Mouse (Mus musculus): ENCODE results near the gene Kcnq1. TPM values are rescaled to one million over a fixed set of nuclear protein-coding genes. Genes with fewer than 3 reads are reported as not detected.

Kcnq1 gene
- total and polyA plus RNA-seq, 3 experiments = 0.63 to 0.96 TPM; not detected in 1

DNA sequence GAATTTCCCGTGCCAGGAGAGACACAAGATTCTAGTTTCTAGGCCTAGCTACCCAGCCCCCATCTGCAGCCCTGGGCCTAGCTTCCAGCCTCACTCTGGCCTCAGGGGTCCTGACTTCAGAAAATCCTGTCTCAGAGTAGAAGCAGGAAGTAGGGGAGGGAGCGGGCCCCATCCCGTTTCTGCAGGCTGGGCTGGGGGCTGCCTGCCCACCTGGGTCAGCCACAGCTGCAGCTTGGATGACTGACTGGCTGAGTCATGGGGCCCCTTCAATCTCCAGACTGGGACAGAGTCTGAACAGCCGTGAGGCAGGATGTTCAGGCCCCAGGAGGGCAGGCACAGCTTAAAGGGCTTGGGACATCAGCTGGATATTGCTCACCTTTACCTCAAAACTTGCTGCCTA lies 308.9 kb downstream of the Kcnq1 start:
- TF ChIP-seq GABPA (IDR thresholded peaks at IDR 0.05; ENCODE audit: low read depth, low read length) = no peak
- no peak for TF ChIP-seq USF2 (IDR thresholded peaks at IDR 0.05; ENCODE audit: borderline replicate concordance in 1 of 2, insufficient read depth in 1 of 2, low read depth in 1 of 2, low read length in 2 of 2)
- no peak for TF ChIP-seq USF1 (IDR thresholded peaks at IDR 0.05; ENCODE audit: low read depth, low read length)
- no peak for TF ChIP-seq ETS1 (IDR thresholded peaks at IDR 0.05; ENCODE audit: low read depth, low read length)
- TF ChIP-seq SIN3A (IDR thresholded peaks at IDR 0.05; ENCODE audit: low read length) = no peak
- TF ChIP-seq NRF1 (IDR thresholded peaks at IDR 0.05; ENCODE audit: insufficient read depth, low read depth, low read length, poor library complexity, severe bottlenecking) = no peak
- no peak for TF ChIP-seq CHD2 (IDR thresholded peaks at IDR 0.05; ENCODE audit: low read length)
- TF ChIP-seq EP300 (IDR thresholded peaks at IDR 0.05; ENCODE audit: low read depth in 1 of 2, low read length in 2 of 2) = no peak
- no peak for TF ChIP-seq ELF1 (IDR thresholded peaks at IDR 0.05; ENCODE audit: low read depth, low read length)
- no peak for TF ChIP-seq MYC (IDR thresholded peaks at IDR 0.05; ENCODE audit: low read depth, low read length)
- TF ChIP-seq MAX (IDR thresholded peaks at IDR 0.05; ENCODE audit: low read length) = no peak
- TF ChIP-seq CTCF (IDR thresholded peaks at IDR 0.05 in 2 of 3, conservative IDR thresholded peaks at IDR 0.05 in 1 of 3; ENCODE audit: control insufficient read depth in 1 of 3, insufficient read depth in 1 of 3, low read depth in 2 of 3, low read length in 3 of 3, poor library complexity in 1 of 3, severe bottlenecking in 1 of 3) = no peak
- no peak for TF ChIP-seq TCF12 (IDR thresholded peaks at IDR 0.05; ENCODE audit: low read depth, low read length)
- TF ChIP-seq CHD1 (IDR thresholded peaks at IDR 0.05; ENCODE audit: low read depth, low read length) = no peak
- no peak for TF ChIP-seq HCFC1 (IDR thresholded peaks at IDR 0.05; ENCODE audit: low read depth, low read length)
- no peak overlapping the region for H3K9ac ChIP-seq (ENCODE audit: control insufficient read depth, low read depth, low read length, poor library complexity, severe bottlenecking)
- H3K27ac ChIP-seq (ENCODE audit: control insufficient read depth, low read depth, low read length) = no peak overlapping the region
- no peaks in the 10 kb centered on the region for H3K79me2 ChIP-seq (ENCODE audit: control insufficient read depth, insufficient read depth, low read length, poor library complexity)
- no peaks in the 10 kb centered on the region for H3K36me3 ChIP-seq (ENCODE audit: control insufficient read depth in 1 of 2, insufficient read depth in 2 of 2, low read length in 2 of 2)
- no peak for DNase-seq (ENCODE audit: low read depth, low spot score)
- no peak overlapping the region for H3K4me3 ChIP-seq (ENCODE audit: control insufficient read depth in 1 of 2, insufficient read depth in 1 of 2, low read depth in 2 of 2, low read length in 2 of 2)
- H3K27me3 ChIP-seq (ENCODE audit: control insufficient read depth in 1 of 2, insufficient read depth in 2 of 2, low read length in 2 of 2) = no peaks in the 10 kb centered on the region; a peak in 1 of 4 replicates
- no peaks in the 10 kb centered on the region for H3K9me3 ChIP-seq (replicated peaks; ENCODE audit: insufficient read depth, low read length)
- H3K4me1 ChIP-seq (ENCODE audit: control insufficient read depth in 1 of 2, insufficient read depth in 2 of 2, low read length in 2 of 2) = no peaks in the 10 kb centered on the region

DNA sequence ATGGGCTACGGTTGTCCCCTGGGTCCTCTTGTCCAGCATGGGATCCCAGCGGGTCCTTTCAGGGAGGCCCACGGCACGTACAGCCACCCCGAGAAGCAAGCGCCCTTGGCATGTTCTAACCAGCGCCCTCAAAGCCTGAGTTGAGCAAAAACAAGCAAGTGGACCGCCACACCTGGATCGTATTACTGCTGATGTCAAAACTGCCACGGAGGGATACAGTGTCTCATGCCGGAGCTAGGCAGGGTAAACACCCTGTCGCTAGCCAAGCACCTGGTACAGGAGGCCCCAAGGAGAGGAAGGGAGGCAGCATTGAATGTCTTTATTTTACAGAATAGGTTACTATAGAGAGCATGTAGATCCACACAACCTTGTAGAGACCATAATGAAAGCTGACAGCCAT lies 310.2 kb downstream of the Kcnq1 start:
- TF ChIP-seq SIN3A (IDR thresholded peaks at IDR 0.05; ENCODE audit: low read length) = no peak
- no peak for TF ChIP-seq CHD1 (IDR thresholded peaks at IDR 0.05; ENCODE audit: low read depth, low read length)
- no peak for TF ChIP-seq ZC3H11A (IDR thresholded peaks at IDR 0.05; ENCODE audit: low read depth, low read length)
- no peak for TF ChIP-seq EP300 (IDR thresholded peaks at IDR 0.05; ENCODE audit: low read depth in 1 of 2, low read length in 2 of 2)
- no peak for TF ChIP-seq USF1 (IDR thresholded peaks at IDR 0.05; ENCODE audit: low read depth, low read length)
- no peak for TF ChIP-seq MXI1 (IDR thresholded peaks at IDR 0.05; ENCODE audit: low read depth, low read length)
- TF ChIP-seq MEF2A (IDR thresholded peaks at IDR 0.05; ENCODE audit: extremely low read depth, insufficient replicate concordance, low read depth, low read length, poor library complexity, severe bottlenecking) = no peak
- TF ChIP-seq TAL1 (IDR thresholded peaks at IDR 0.05; ENCODE audit: low read length) = no peak
- TF ChIP-seq ETS1 (IDR thresholded peaks at IDR 0.05; ENCODE audit: low read depth, low read length) = no peak
- no peak for TF ChIP-seq BHLHE40 (IDR thresholded peaks at IDR 0.05; ENCODE audit: borderline replicate concordance, low read depth, low read length)
- no peak for TF ChIP-seq GABPA (IDR thresholded peaks at IDR 0.05; ENCODE audit: low read depth, low read length)
- no peak for TF ChIP-seq SMC3 (IDR thresholded peaks at IDR 0.05; ENCODE audit: low read depth, low read length)
- no peak for TF ChIP-seq KAT2A (conservative IDR thresholded peaks at IDR 0.05; ENCODE audit: low read depth, low read length)
- TF ChIP-seq UBTF (IDR thresholded peaks at IDR 0.05; ENCODE audit: borderline replicate concordance, insufficient read depth, low read depth, low read length) = no peak
- TF ChIP-seq MYB (IDR thresholded peaks at IDR 0.05; ENCODE audit: low read depth, low read length) = no peak
- TF ChIP-seq CHD2 (IDR thresholded peaks at IDR 0.05; ENCODE audit: low read length) = no peak
- TF ChIP-seq NRF1 (IDR thresholded peaks at IDR 0.05; ENCODE audit: insufficient read depth, low read depth, low read length, poor library complexity, severe bottlenecking) = no peak
- TF ChIP-seq MAX (IDR thresholded peaks at IDR 0.05; ENCODE audit: low read length) = no peak
- TF ChIP-seq ZNF384 (IDR thresholded peaks at IDR 0.05; ENCODE audit: low read depth, low read length) = no peak
- Histone ChIP-seq H3K79me2 (ENCODE audit: control insufficient read depth, insufficient read depth, low read length, poor library complexity) (no peaks in the 10 kb centered on the region), H3K9me3 (replicated peaks; ENCODE audit: insufficient read depth, low read length) (no peaks in the 10 kb centered on the region), H3K27ac (ENCODE audit: control insufficient read depth, low read depth, low read length) (no peak overlapping the region), H3K9ac (ENCODE audit: control insufficient read depth, low read depth, low read length, poor library complexity, severe bottlenecking) (no peak overlapping the region), H3K36me3 (ENCODE audit: control insufficient read depth in 1 of 2, insufficient read depth in 2 of 2, low read length in 2 of 2) (no peaks in the 10 kb centered on the region), H3K27me3 (ENCODE audit: control insufficient read depth in 1 of 2, insufficient read depth in 2 of 2, low read length in 2 of 2) (no peaks in the 10 kb centered on the region; a peak in 1 of 4 replicates), H3K4me3 (ENCODE audit: control insufficient read depth in 1 of 2, insufficient read depth in 1 of 2, low read depth in 2 of 2, low read length in 2 of 2) (no peak overlapping the region), H3K4me1 (ENCODE audit: control insufficient read depth in 1 of 2, insufficient read depth in 2 of 2, low read length in 2 of 2) (no peaks in the 10 kb centered on the region)
- DNase-seq (ENCODE audit: low read depth, low spot score) = no peak

Measured in MEL (cell line).